Mouse (Mus musculus) kidney, embryonic 16.5 days (tissue): Measurements from ENCODE around the gene Cd8a. TPM values are rescaled to one million over a fixed set of nuclear protein-coding genes. Genes with fewer than 3 reads are reported as not detected.
A peak's percentile ranks its signal among the peaks of the same experiment; 100 is the strongest.

Experiments used
- ATAC-seq: fragments of 200-750 bp; cut with Nextera tagmentation; 2 replicates; pipeline ENCODE4 v1.8.0; 2017; ENCODE audit warnings: moderate TSS enrichment; ENCODE audit not compliant: low FRiP score, low TSS enrichment
- H3K27ac ChIP-seq: fragments of 300-500 bp; sonication (generic); 2 replicates; pipeline ENCODE4 v1.5.1; 2014; ENCODE audit warnings: low read length
- H3K27me3 ChIP-seq: fragments of 300-500 bp; sonication (generic); 2 replicates; pipeline ENCODE4 v1.6.1; 2014; ENCODE audit warnings: low read length, control low read depth, mixed read lengths; ENCODE audit not compliant: insufficient read depth
- H3K36me3 ChIP-seq: fragments of 300-500 bp; sonication (generic); 2 replicates; pipeline ENCODE4 v1.6.1; 2014; ENCODE audit warnings: low read length, control low read depth, mixed read lengths; ENCODE audit not compliant: insufficient read depth
- H3K4me1 ChIP-seq: fragments of 300-500 bp; sonication (generic); 2 replicates; pipeline ENCODE4 v1.6.1; 2014; ENCODE audit warnings: low read length, control low read depth, mixed read lengths; ENCODE audit not compliant: insufficient read depth
- H3K4me2 ChIP-seq: fragments of 300-500 bp; sonication (generic); replicated peaks from 2 replicates; pipeline ENCODE4 v1.6.1; 2014; ENCODE audit warnings: low read depth, low read length
- H3K4me3 ChIP-seq: fragments of 300-500 bp; sonication (generic); 2 replicates; pipeline ENCODE4 v1.5.1; 2014; ENCODE audit warnings: mild to moderate bottlenecking, low read length
- H3K9ac ChIP-seq: fragments of 300-500 bp; sonication (generic); replicated peaks from 2 replicates; pipeline ENCODE4 v1.6.1; 2014; ENCODE audit warnings: low read length
- H3K9me3 ChIP-seq: fragments of 300-500 bp; sonication (generic); 2 replicates; pipeline ENCODE4 v1.6.1; 2016; ENCODE audit warnings: low read length, control low read depth
- WGBS: fragments of 180-500 bp; shearing (Covaris S2); extraction: QIAGEN DNeasy Blood & Tissue Kit; methylation state at CpG from one replicate; pipeline ENCODE4 v1.1.7; 2014; 5-methylcytosine and 5-hydroxymethylcytosine counted together
- polyA plus RNA-seq: library from polyadenylated mRNA; unstranded; fragments of >200 nt; fragmentation: Nextera tagmentation; extraction: Ambion mirVana; gene quantifications from 2 replicates; pipeline ENCODE4 v1.2.1, GENCODE M21; 2015

Cd8a gene
- polyA plus RNA-seq, 1 experiment from 2014 or later = 0.09 TPM

- Histone ChIP-seq H3K27me3 (no peaks in the 10 kb centered on the region), H3K9ac (no peak overlapping the region), H3K4me1 (no peaks in the 10 kb centered on the region), H3K4me2 (no peak overlapping the region), H3K36me3 (peaks cover 36% of the 10 kb centered on the region), H3K4me3 (no peak overlapping the region), H3K27ac (no peak overlapping the region), H3K9me3 (no peaks in the 10 kb centered on the region)
- ATAC-seq = no peak
- WGBS = 93% methylated on average over 1 of the region's 1 CpGs
These were observed 22.8 kb downstream of the Cd8a start for GRCm38 (mm10) chr6:71396016-71396415.

DNA sequence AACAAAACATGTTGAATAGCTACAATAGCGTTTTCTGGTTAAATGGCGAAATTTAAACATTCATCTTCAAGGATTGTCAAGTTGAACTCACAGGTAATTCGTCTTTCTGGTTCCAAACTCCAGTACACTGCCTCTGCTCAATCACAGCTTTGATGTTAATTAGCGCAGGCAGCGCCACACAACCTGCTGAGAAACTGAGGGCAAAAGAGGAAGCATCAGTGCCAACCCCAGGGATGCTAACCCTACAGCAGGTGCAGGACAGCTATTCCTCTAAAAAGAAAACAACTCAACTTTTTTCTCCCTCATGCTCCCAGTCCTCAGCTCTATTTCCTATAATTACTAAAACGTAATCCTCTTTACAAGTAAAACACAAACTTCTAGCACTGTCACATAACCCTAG lies 23.5 kb downstream of the Cd8a start:
- Histone ChIP-seq H3K4me2 (no peak overlapping the region), H3K36me3 (peaks cover 36% of the 10 kb centered on the region), H3K4me1 (no peaks in the 10 kb centered on the region), H3K9me3 (no peaks in the 10 kb centered on the region), H3K27me3 (no peaks in the 10 kb centered on the region), H3K9ac (no peak overlapping the region), H3K4me3 (no peak overlapping the region), H3K27ac (no peak overlapping the region)
- no peak for ATAC-seq
- 92% methylated on average over 6 of the region's 6 CpGs for WGBS

DNA sequence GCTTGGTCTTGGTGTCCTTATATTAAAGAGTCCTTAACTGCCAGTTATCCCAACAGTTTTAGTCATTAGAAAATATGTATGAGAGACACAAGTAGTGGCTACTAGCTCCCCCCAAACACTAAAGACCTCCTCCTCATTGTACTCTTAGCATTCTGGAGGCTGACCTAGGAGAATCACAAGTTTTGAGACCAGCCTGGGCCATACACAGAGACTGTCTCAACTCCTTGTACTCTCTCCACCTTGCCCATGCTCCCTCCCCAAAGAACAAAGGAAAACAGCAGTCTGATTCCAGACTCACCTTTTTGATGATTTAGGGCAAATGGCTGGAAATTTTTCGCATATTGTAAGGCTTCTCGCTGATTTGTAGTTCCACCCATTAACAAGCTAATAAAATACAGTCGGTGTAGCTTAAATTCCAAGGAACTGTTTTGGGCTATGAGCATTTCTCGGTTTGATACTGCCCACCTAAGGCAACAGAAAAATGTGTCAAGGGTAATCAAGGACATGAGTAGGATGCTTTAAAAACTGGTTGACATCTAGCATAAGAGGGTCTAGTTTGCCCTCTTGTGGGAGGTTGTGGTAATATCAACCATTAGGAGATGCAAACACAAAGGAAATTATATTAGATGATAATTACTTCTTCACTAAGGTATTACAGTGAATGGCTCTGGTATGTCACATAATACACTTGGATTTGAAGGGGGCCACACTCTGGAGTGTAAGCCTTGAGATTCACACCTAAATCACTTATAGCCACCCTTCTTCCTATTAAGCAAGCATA lies 25.8 kb downstream of the Cd8a start:
- H3K36me3 ChIP-seq = peaks cover 29% of the 10 kb centered on the region
- no peaks in the 10 kb centered on the region for H3K9me3 ChIP-seq
- no peak overlapping the region for H3K4me3 ChIP-seq
- ATAC-seq = no peak
- H3K27ac ChIP-seq = no peak overlapping the region
- no peak overlapping the region for H3K9ac ChIP-seq
- no peaks in the 10 kb centered on the region for H3K4me1 ChIP-seq
- no peak overlapping the region for H3K4me2 ChIP-seq
- 81% methylated on average over 4 of the region's 4 CpGs for WGBS
- no peaks in the 10 kb centered on the region for H3K27me3 ChIP-seq

DNA sequence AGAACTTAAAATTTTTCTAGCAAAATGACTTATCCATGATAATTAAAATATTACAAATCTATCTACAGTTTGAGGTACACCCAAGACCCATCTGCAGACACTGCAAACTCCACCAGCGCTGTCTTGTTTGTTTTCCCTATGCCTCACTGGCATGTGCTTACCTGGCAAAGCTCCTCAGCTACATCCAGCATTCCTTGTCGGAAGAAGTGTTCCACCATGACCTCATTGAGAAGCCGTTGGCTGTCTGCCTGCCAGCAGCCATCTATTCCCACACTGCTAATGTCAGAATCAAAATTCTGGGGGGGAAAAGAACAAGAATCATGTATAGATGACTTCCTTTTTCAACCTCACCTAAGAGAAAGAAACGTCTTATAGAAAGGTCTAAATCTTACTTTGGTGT lies 41.4 kb downstream of the Cd8a start:
- Histone ChIP-seq H3K36me3 (peaks cover 17% of the 10 kb centered on the region; the same call in 1 of the 2 replicates), H3K4me3 (no peak overlapping the region), H3K9ac (no peak overlapping the region), H3K4me2 (no peak overlapping the region), H3K27ac (no peak overlapping the region), H3K27me3 (no peaks in the 10 kb centered on the region), H3K4me1 (no peaks in the 10 kb centered on the region), H3K9me3 (no peaks in the 10 kb centered on the region)
- ATAC-seq = no peak
- WGBS = 87% methylated on average over 4 of the region's 4 CpGs

- Histone ChIP-seq H3K27me3 (no peaks in the 10 kb centered on the region), H3K9me3 (no peaks in the 10 kb centered on the region), H3K4me2 (no peak overlapping the region), H3K27ac (no peak overlapping the region), H3K36me3 (peaks cover 17% of the 10 kb centered on the region; the same call in 1 of the 2 replicates), H3K9ac (no peak overlapping the region), H3K4me1 (no peaks in the 10 kb centered on the region), H3K4me3 (no peak overlapping the region)
- ATAC-seq = no peak
- WGBS = 80% methylated on average over 3 of the region's 3 CpGs
These were observed 42.2 kb downstream of the Cd8a start for GRCm38 (mm10) chr6:71415446-71415845.

DNA sequence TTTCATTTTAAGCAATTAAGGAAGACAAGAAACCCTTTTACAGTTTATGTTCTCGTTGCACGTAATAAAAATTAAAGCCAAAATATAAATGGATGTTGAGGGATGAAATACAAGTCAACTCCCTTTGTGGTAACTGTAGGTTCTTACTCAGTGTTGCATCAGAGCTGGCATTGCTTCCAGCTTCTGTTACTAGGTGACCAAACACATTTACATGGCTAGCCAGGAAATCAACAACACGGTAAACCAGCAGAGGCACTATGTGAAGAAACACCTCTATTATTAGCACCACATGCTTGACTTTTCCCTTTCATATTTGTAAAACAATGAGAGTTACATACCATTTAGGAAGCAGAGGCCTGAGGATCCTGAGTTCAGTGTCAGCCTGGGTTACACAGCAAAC lies 45.6 kb downstream of the Cd8a start:
- Histone ChIP-seq H3K27ac (no peak overlapping the region), H3K9me3 (peaks cover 4% of the 10 kb centered on the region; the same call in 1 of the 2 replicates), H3K4me3 (no peak overlapping the region), H3K27me3 (no peaks in the 10 kb centered on the region), H3K36me3 (0 out of 2 replicates have a peak, but pooled peaks cover 9% of the 10 kb centered on the region), H3K4me1 (no peaks in the 10 kb centered on the region), H3K4me2 (no peak overlapping the region), H3K9ac (no peak overlapping the region)
- WGBS = 85% methylated on average over 3 of the region's 3 CpGs
- ATAC-seq = no peak

DNA sequence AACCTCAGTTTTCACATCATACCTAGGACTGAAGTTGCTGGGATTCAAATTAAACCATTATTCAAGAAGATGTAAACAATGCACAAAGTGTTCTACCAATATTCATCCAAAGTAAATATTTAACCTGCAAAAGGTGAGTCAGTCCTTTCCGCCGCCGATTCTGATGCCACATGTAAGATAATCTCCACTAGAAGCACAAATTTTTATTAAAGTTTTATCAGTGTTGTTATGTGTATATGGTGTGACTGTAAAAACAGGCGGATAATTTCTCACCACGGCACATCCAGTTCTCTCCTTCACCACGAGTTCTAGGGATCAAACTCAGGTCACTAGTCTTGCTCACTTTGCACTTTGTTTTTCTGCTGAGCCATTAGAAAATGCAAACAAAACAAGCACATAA lies 47.6 kb downstream of the Cd8a start:
- no peak overlapping the region for H3K27ac ChIP-seq
- 0 out of 2 replicates have a peak, but pooled peaks cover 7% of the 10 kb centered on the region for H3K36me3 ChIP-seq
- peaks cover 4% of the 10 kb centered on the region; the same call in 1 of the 2 replicates for H3K9me3 ChIP-seq
- H3K4me1 ChIP-seq = no peaks in the 10 kb centered on the region
- no peak overlapping the region for H3K4me3 ChIP-seq
- H3K4me2 ChIP-seq = no peak overlapping the region
- no peak overlapping the region for H3K9ac ChIP-seq
- no peak for ATAC-seq
- WGBS = 72% methylated on average over 6 of the region's 6 CpGs
- H3K27me3 ChIP-seq = no peaks in the 10 kb centered on the region

GRCm38 (mm10) chr6:71422162-71422561 lies 48.9 kb downstream of the Cd8a start:
- H3K36me3 ChIP-seq = 0 out of 2 replicates have a peak, but pooled peaks cover 7% of the 10 kb centered on the region
- WGBS = 60% methylated on average over 3 of the region's 3 CpGs
- peak; percentile 57; the same call in 1 of the 2 replicates for ATAC-seq
- no peak overlapping the region for H3K27ac ChIP-seq
- no peaks in the 10 kb centered on the region for H3K4me1 ChIP-seq
- H3K4me3 ChIP-seq = no peak overlapping the region
- no peaks in the 10 kb centered on the region for H3K27me3 ChIP-seq
- H3K9me3 ChIP-seq = peaks cover 4% of the 10 kb centered on the region; the same call in 1 of the 2 replicates
- H3K9ac ChIP-seq = no peak overlapping the region
- no peak overlapping the region for H3K4me2 ChIP-seq

GRCm38 (mm10) chr6:71423116-71423515 lies 49.9 kb downstream of the Cd8a start:
- Histone ChIP-seq H3K9me3 (peaks cover 4% of the 10 kb centered on the region; the same call in 1 of the 2 replicates), H3K27ac (no peak overlapping the region), H3K36me3 (peaks cover 13% of the 10 kb centered on the region), H3K4me2 (no peak overlapping the region), H3K4me3 (no peak overlapping the region), H3K4me1 (no peaks in the 10 kb centered on the region), H3K27me3 (no peaks in the 10 kb centered on the region), H3K9ac (no peak overlapping the region)
- WGBS = 94% methylated on average over 3 of the region's 3 CpGs
- ATAC-seq = no peak

DNA sequence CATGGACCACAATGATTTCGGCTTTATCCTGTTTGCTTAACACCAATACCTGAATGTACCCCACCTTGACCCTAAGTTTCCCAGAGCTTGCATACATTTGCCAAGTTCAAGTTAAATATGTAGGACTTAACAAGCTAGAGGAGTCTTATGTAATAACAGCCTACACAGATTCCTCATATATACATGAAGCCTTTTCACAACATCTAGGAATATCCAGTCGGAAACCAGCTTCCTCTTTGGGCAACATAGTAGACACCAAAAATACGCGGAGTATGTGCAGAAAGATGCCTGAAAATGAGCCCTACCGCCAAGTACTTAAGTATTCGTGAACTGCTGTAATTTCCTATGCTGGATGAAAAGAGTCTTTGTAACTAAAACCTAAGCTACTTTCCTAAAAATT lies 52.5 kb downstream of the Cd8a start:
- Histone ChIP-seq H3K4me3 (no peak overlapping the region), H3K4me2 (no peak overlapping the region), H3K4me1 (no peaks in the 10 kb centered on the region), H3K9ac (no peak overlapping the region), H3K27ac (no peak overlapping the region), H3K9me3 (peaks cover 4% of the 10 kb centered on the region; the same call in 1 of the 2 replicates), H3K36me3 (peaks cover 12% of the 10 kb centered on the region), H3K27me3 (no peaks in the 10 kb centered on the region)
- ATAC-seq = no peak
- 89% methylated on average over 6 of the region's 6 CpGs for WGBS
